Mouse (Mus musculus) heart, embryonic 14.5 days (tissue): ENCODE results near the gene P2rx6. TPM values are rescaled to one million over a fixed set of nuclear protein-coding genes. Genes with fewer than 3 reads are reported as not detected.

ENCODE experiments used
- ATAC-seq: fragments of 200-750 bp; cut with Nextera tagmentation; 2 replicates; pipeline ENCODE4 v1.8.0; 2017; ENCODE audit warnings: low read depth, moderate TSS enrichment; ENCODE audit not compliant: insufficient number of reproducible peaks, insufficient read depth, low FRiP score
- H3K27ac ChIP-seq, 2 experiments: fragments of 200-500 bp in 1 of 2; fragments of 300-500 bp in 1 of 2; sonication (generic) in 1 of 2; replicated peaks in 1 of 2; 2 replicates each; pipeline ENCODE4 v1.5.1; 2012 to 2014; ENCODE audit warnings: low read depth in 2 of 2, low read length in 2 of 2, control low read depth in 1 of 2, mild to moderate bottlenecking in 1 of 2, mixed read lengths in 1 of 2; ENCODE audit not compliant: control insufficient read depth in 1 of 2, insufficient read depth in 1 of 2
- H3K27me3 ChIP-seq: fragments of 300-500 bp; sonication (generic); 2 replicates; pipeline ENCODE4 v1.6.1; 2014; ENCODE audit warnings: mild to moderate bottlenecking, low read length, control low read depth; ENCODE audit not compliant: control insufficient read depth, insufficient read depth
- H3K36me3 ChIP-seq: fragments of 300-500 bp; sonication (generic); 2 replicates; pipeline ENCODE4 v1.6.1; 2014; ENCODE audit warnings: mild to moderate bottlenecking, control low read depth, low read length, mixed read lengths; ENCODE audit not compliant: control insufficient read depth, insufficient read depth
- H3K4me1 ChIP-seq, 2 experiments: fragments of 200-500 bp in 1 of 2; fragments of 300-500 bp in 1 of 2; sonication (generic) in 1 of 2; 2 replicates each; pipeline ENCODE4 v1.6.1; 2012 to 2014; ENCODE audit warnings: low read length in 2 of 2, control low read depth in 1 of 2, mixed read lengths in 1 of 2; ENCODE audit not compliant: control insufficient read depth in 2 of 2, insufficient read depth in 2 of 2
- H3K4me2 ChIP-seq: fragments of 300-500 bp; sonication (generic); 2 replicates; pipeline ENCODE4 v1.6.1; 2014; ENCODE audit warnings: mild to moderate bottlenecking, low read length
- H3K4me3 ChIP-seq, 2 experiments: fragments of 200-500 bp in 1 of 2; fragments of 300-500 bp in 1 of 2; sonication (generic) in 1 of 2; 2 replicates each; pipeline ENCODE4 v1.5.1; 2012 to 2014; ENCODE audit warnings: low read length in 2 of 2, mild to moderate bottlenecking in 2 of 2, control low read depth in 1 of 2, low read depth in 1 of 2, moderate library complexity in 1 of 2; ENCODE audit not compliant: control insufficient read depth in 1 of 2, insufficient read depth in 1 of 2
- H3K9ac ChIP-seq: fragments of 300-500 bp; sonication (generic); 2 replicates; pipeline ENCODE4 v1.6.1; 2014; ENCODE audit warnings: mild to moderate bottlenecking, low read length
- H3K9me3 ChIP-seq: fragments of 300-500 bp; sonication (generic); 2 replicates; pipeline ENCODE4 v1.6.1; 2016; ENCODE audit warnings: low read length, control low read depth; ENCODE audit not compliant: control insufficient read depth
- WGBS: fragments of 180-500 bp; shearing (Covaris S2); extraction: QIAGEN DNeasy Blood & Tissue Kit; methylation state at CpG from one replicate; pipeline ENCODE4 v1.1.7; 2014; 5-methylcytosine and 5-hydroxymethylcytosine counted together
- polyA plus RNA-seq: library from polyadenylated mRNA; unstranded; fragments of >200 nt; fragmentation: Nextera tagmentation; extraction: Ambion mirVana; gene quantifications from 2 replicates; pipeline ENCODE4 v1.2.1, GENCODE M21; 2014

Gene P2rx6
- polyA plus RNA-seq, 1 experiment from 2014 or later: 0.65 TPM

DNA sequence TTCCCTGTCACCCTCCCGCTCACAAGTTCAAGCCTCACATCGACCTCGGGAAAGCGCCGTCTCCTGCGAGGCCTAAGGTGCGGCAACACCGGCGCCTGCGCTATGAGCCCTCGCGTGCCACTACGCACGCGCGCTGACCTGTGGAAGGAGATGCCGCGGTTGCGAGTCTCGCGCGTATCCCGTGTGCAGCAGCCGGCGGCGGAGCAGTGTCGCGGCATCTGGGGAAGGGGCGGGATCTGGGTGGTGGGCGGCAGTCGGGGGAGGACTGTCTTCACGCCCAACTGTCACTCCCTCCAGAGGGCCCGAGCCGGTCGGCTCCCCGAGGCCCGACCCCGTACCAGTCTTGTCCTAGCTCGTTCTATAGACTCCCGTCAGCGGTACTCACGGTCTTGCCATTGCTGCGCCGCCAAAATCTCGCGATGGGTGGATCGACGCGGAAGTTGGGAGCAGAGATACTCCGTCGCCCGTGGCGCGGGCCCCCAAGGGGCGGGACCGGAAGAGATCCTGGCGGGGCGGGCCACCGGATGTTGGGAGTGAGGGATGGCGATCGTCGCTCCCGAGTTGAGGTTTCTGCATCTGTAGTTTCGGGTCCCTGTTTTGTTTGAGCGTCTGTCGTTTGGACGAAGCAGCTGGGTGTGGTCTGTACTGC, 30.9 kb upstream of the P2rx6 start, which contains the start of gene Thap7:
Gene Thap7 (minus strand): TSS at position 497 of the 649 bp plus-strand sequence.
- WGBS: 2% methylated on average over 65 of the region's 67 CpGs
- peak within 1 kb of the TSS; percentile 55 to 77 for H3K4me3 ChIP-seq
- peak within 1 kb of the TSS; percentile 84 to 89 for H3K27ac ChIP-seq
- peak; percentile 95 for ATAC-seq
- H3K4me2 ChIP-seq: peak within 1 kb of the TSS; percentile 94
- peaks cover 34% of the 10 kb centered on the region for H3K36me3 ChIP-seq
- no peaks in the 10 kb centered on the region for H3K27me3 ChIP-seq
- peaks cover 5 to 10% of the 10 kb centered on the region in 2 experiments for H3K4me1 ChIP-seq
- H3K9me3 ChIP-seq: no peaks in the 10 kb centered on the region
- H3K9ac ChIP-seq: peak within 1 kb of the TSS; percentile 90

DNA sequence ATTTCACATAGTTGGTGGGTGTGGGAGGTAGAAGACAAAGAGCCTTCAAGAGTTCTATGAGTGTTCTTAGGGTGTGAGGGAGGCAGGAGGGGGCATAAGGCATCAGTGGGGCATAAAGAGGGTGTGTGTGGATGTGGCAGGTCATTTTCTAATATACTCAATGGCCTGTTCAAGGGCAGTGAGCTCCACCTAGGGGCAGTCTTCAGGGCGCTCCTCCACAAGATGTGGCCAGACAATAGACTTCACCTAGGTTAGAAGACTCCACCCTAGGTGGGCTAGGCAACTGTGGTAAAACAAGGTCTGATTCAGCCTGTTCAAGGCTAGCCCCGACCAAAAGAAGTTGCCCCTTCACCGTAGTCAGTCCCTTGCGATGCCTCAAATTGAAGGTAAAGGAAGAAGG, 29.4 kb upstream of the P2rx6 start:
- Histone ChIP-seq H3K27me3 (no peaks in the 10 kb centered on the region), H3K27ac (no peak overlapping the region), H3K4me3 (no peak overlapping the region; a peak in 1 of 4 replicates), H3K36me3 (peaks cover 19% of the 10 kb centered on the region), H3K4me1 (peaks cover 5 to 10% of the 10 kb centered on the region in 2 experiments), H3K9ac (no peak overlapping the region), H3K9me3 (no peaks in the 10 kb centered on the region), H3K4me2 (no peak overlapping the region)
- WGBS: 49% methylated on average over 4 of the region's 4 CpGs
- ATAC-seq: no peak

DNA sequence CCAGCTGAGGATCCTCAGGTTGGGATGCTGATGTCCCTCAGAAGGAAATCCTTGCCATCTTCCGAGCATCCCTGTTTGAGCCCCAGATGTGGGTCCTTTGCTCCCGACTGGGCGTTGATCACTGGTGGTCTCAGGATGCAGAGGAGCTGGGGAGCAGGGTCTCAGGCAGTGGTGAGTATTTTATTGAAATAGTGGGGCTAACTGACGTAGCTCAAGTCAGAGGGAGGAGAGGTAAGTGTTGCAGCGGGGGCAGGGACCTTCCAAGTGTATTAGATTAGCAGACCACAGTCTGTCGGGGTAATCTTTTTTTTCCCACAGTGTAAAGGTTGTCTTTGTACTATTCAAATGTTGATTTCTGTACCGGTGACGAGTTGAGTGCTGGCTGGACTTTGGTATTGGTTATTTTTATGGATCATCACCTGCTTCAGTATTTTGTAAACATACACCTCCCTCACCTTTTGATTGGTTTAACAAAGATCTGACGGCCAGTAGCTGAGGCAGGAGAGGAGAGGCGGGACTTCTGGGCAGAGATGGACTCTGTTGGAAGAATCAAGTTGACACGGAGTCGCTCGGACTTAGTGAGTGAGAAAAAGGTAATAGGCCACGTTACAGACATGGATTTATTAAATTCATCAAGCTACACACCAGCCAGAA, 28.9 kb upstream of the P2rx6 start:
- ATAC-seq: no peak
- Histone ChIP-seq H3K4me1 (peaks cover 5 to 10% of the 10 kb centered on the region in 2 experiments), H3K4me3 (no peak overlapping the region), H3K27me3 (no peaks in the 10 kb centered on the region), H3K9me3 (no peaks in the 10 kb centered on the region), H3K4me2 (no peak overlapping the region), H3K36me3 (peaks cover 14% of the 10 kb centered on the region), H3K9ac (no peak overlapping the region), H3K27ac (no peak overlapping the region)
- 57% methylated on average over 14 of the region's 14 CpGs for WGBS

DNA sequence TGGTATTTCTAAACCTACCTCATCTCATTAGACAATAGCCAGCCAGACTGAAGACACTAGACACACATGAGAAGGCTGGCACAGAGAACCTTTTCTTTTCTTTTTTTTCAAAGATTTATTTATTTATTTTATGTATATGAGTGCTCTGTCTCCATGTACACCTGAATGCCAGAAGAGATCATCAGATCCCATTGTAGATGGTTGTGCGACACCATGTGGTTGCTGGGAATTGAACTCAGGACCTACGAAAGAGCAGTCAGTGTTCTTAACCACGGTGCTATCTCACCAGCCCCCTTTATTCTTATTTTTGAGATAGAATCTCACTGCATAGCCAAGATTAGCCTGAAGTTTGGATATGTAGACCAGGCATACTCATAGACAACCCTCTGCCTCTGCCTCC, 25.1 kb upstream of the P2rx6 start:
- no peaks in the 10 kb centered on the region for H3K9me3 ChIP-seq
- H3K27ac ChIP-seq: no peak overlapping the region
- H3K4me2 ChIP-seq: no peak overlapping the region
- H3K4me1 ChIP-seq: peaks cover 0 to under 1% of the 10 kb centered on the region in 2 experiments; a peak in 3 of 4 replicates
- 90% methylated on average over 3 of the region's 3 CpGs for WGBS
- no peaks in the 10 kb centered on the region for H3K36me3 ChIP-seq
- no peak overlapping the region for H3K4me3 ChIP-seq
- H3K27me3 ChIP-seq: peaks cover 8% of the 10 kb centered on the region; the same call in 1 of the 2 replicates
- H3K9ac ChIP-seq: no peak overlapping the region
- ATAC-seq: no peak

DNA sequence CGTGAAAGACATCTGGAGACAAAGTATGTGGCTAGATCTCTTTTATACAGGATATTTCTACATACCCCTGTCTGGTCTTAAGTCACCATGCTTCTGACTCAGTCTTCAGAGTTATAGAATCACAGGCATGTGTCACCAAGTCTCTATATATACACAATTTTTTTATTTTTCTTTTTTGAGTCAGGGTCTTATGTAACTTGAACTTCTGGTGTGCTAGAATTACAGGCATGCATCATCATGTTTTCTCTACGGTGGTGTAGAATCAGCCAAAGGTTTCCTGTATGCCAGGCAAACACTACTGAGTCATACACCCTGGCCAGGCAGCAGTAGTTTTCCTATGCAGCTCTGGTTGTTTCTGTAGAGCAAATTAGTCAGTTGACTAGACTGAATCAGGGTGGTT, 19.1 kb upstream of the P2rx6 start:
- no peaks in the 10 kb centered on the region for H3K9me3 ChIP-seq
- no peaks in the 10 kb centered on the region for H3K4me1 ChIP-seq
- no peak overlapping the region for H3K4me3 ChIP-seq
- ATAC-seq: no peak
- peaks cover 8% of the 10 kb centered on the region; the same call in 1 of the 2 replicates for H3K27me3 ChIP-seq
- 66% methylated on average over 2 of the region's 2 CpGs for WGBS
- H3K9ac ChIP-seq: no peak overlapping the region
- H3K4me2 ChIP-seq: no peak overlapping the region
- no peak overlapping the region for H3K27ac ChIP-seq
- H3K36me3 ChIP-seq: no peaks in the 10 kb centered on the region

DNA sequence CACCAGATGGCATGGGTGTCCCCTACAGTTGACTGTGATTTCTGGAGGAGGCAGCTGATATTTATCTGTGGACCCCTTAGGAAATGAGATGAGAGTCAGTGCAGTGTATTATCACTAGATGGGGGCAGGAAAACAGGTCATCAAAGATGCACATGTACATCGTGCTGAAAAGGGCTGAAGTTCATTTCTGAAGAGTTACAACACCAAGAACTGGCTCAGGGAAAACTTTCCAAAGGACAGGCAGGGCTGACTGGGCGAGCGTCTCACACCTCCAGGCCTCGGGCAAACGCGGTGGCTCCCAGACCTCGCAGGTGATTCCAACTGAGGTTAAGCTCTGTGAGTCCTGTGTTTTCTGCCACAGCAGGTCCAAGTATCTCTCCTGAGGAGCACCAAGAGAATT, 8.8 kb upstream of the P2rx6 start:
- WGBS: 57% methylated on average over 7 of the region's 7 CpGs
- Histone ChIP-seq H3K4me1 (peaks cover 13 to 20% of the 10 kb centered on the region in 2 experiments), H3K27ac (no peak overlapping the region), H3K9ac (no peak overlapping the region), H3K27me3 (no peaks in the 10 kb centered on the region), H3K4me3 (no peak overlapping the region), H3K9me3 (no peaks in the 10 kb centered on the region), H3K4me2 (no peak overlapping the region), H3K36me3 (no peaks in the 10 kb centered on the region)
- ATAC-seq: no peak

DNA sequence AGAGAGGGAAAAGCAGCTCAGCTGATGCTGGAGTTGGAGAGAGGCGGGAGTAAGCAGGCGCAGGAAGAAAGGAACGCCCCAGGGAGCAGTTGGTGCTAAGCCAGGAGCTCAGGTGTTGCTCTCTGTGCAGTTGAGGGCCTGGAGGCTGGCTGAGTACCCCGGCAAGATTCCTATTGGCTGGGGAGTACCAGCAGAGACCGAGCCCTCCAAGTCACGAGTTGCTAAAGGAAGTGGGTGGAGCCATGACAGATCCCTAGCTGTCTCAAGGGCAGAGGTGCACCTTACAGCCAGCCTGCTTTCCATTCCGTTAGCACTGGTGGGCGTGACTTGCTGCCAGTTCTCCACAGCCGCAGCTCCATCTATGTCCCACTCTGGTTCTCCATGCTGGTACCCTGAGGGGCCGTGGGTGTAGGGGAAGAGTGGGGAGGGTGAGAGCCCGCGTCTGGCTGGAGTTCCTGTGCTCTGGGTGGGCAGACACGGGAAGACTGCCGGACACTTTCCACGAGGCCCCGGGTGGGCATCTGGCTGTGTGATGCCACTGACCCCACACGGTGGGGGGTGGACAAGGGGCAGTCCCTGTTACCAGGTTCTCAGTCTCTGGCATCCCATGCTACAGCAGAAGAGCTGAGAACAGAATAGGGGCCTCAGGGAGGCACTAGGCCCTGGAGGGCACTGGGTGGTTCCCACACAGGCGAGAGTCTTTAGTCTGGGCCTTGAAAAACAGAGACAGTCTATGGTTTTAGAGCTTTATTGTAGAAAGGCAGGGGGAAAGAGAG, 7.6 kb upstream of the P2rx6 start:
- Histone ChIP-seq H3K4me3 (peak overlapping the region; percentile 12 to 33), H3K27me3 (no peaks in the 10 kb centered on the region), H3K4me1 (peaks cover 24 to 31% of the 10 kb centered on the region in 2 experiments), H3K36me3 (no peaks in the 10 kb centered on the region), H3K27ac (peak overlapping the region; percentile 77 to 83), H3K4me2 (peak overlapping the region; percentile 62), H3K9me3 (no peaks in the 10 kb centered on the region), H3K9ac (peak overlapping the region; percentile 44)
- 7% methylated on average over 18 of the region's 18 CpGs for WGBS
- peak; percentile 86 for ATAC-seq
